Mouse (Mus musculus) embryonic facial prominence, embryonic 15.5 days (tissue): ENCODE results near the gene Ppfibp1. TPM values are rescaled to one million over a fixed set of nuclear protein-coding genes. Genes with fewer than 3 reads are reported as not detected.

Source experiments
- ATAC-seq: fragments of 200-750 bp; cut with Nextera tagmentation; 2 replicates; pipeline ENCODE4 v1.8.0; 2017; ENCODE audit warnings: low read depth, moderate TSS enrichment; ENCODE audit not compliant: insufficient number of reproducible peaks, low FRiP score, low TSS enrichment
- H3K27ac ChIP-seq: fragments of 300-500 bp; sonication (generic); replicated peaks from 2 replicates; pipeline ENCODE4 v1.5.1; 2015; ENCODE audit warnings: mild to moderate bottlenecking, inconsistent platforms
- H3K27me3 ChIP-seq: fragments of 300-500 bp; sonication (generic); 2 replicates; pipeline ENCODE4 v1.6.1; 2015; ENCODE audit warnings: inconsistent platforms
- H3K36me3 ChIP-seq: fragments of 300-500 bp; sonication (generic); 2 replicates; pipeline ENCODE4 v1.6.1; 2015; ENCODE audit warnings: mild to moderate bottlenecking, inconsistent platforms
- H3K4me1 ChIP-seq: fragments of 300-500 bp; sonication (generic); 2 replicates; pipeline ENCODE4 v1.6.1; 2015; ENCODE audit warnings: inconsistent platforms
- H3K4me2 ChIP-seq: fragments of 300-500 bp; sonication (generic); replicated peaks from 2 replicates; pipeline ENCODE4 v1.6.1; 2015; ENCODE audit warnings: mild to moderate bottlenecking, inconsistent platforms
- H3K4me3 ChIP-seq: fragments of 300-500 bp; sonication (generic); replicated peaks from 2 replicates; pipeline ENCODE4 v1.5.1; 2015; ENCODE audit warnings: mild to moderate bottlenecking, inconsistent platforms
- H3K9ac ChIP-seq: fragments of 300-500 bp; sonication (generic); 2 replicates; pipeline ENCODE4 v1.6.1; 2015; ENCODE audit warnings: inconsistent platforms
- H3K9me3 ChIP-seq: fragments of 300-500 bp; sonication (generic); replicated peaks from 2 replicates; pipeline ENCODE4 v1.6.1; 2016; ENCODE audit warnings: inconsistent platforms
- WGBS: fragments of 180-500 bp; shearing (Covaris S2); methylation state at CpG from one replicate; pipeline ENCODE4 v1.1.7; 2015; 5-methylcytosine and 5-hydroxymethylcytosine counted together
- polyA plus RNA-seq: library from polyadenylated mRNA; unstranded; fragments of >200 nt; fragmentation: Nextera tagmentation; extraction: Ambion mirVana; gene quantifications from 2 replicates; pipeline ENCODE4 v1.2.1, GENCODE M21; 2015

Ppfibp1 gene
- 54.2 and 54.6 TPM in 2 replicates for polyA plus RNA-seq

GRCm38 (mm10) chr6:146887958-146888659 is at the start of gene Ppfibp1:
Gene Ppfibp1, plus strand, starts transcription at chr6:146888487.
- ATAC-seq: peak; percentile 92
- peak within 1 kb of the TSS; percentile 86 for H3K9ac ChIP-seq
- H3K9me3 ChIP-seq: no peaks in the 10 kb centered on the region
- WGBS: under 1% methylated on average over 79 of the region's 80 CpGs
- no peaks in the 10 kb centered on the region for H3K27me3 ChIP-seq
- peak within 1 kb of the TSS; percentile 80 for H3K27ac ChIP-seq
- H3K36me3 ChIP-seq: no peaks in the 10 kb centered on the region
- H3K4me2 ChIP-seq: peak within 1 kb of the TSS; percentile 84
- peaks cover 42% of the 10 kb centered on the region for H3K4me1 ChIP-seq
- peak within 1 kb of the TSS; percentile 93 for H3K4me3 ChIP-seq

DNA sequence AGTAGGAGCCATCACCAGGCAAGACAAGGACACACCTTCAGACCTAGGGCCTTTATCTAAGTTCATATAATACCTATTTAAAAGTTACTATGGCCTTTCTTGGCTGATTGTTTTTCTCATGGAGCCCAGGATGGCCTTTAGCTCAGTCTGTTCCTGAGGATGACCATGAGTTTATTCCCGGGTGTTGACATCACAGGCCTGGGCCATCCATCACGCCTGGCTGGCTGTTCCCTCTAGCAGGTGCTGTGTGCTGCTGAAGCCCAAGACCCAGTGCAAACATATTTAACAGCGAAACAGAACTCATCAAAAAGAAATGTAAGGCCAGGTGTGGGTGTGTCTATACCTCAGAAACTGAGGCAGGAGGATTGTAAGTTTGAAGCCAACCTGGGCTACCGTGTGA is 49.4 kb upstream of the Ppfibp1 start:
- Histone ChIP-seq H3K36me3 (no peaks in the 10 kb centered on the region), H3K27me3 (no peaks in the 10 kb centered on the region), H3K4me1 (0 out of 2 replicates have a peak, but pooled peaks cover 4% of the 10 kb centered on the region), H3K4me3 (no peak overlapping the region), H3K9me3 (no peaks in the 10 kb centered on the region), H3K4me2 (no peak overlapping the region), H3K9ac (no peak overlapping the region), H3K27ac (no peak overlapping the region)
- 91% methylated on average over 4 of the region's 4 CpGs for WGBS
- no peak for ATAC-seq

- Histone ChIP-seq H3K9me3 (no peaks in the 10 kb centered on the region), H3K27me3 (no peaks in the 10 kb centered on the region), H3K9ac (no peak overlapping the region), H3K4me3 (no peak overlapping the region), H3K27ac (no peak overlapping the region), H3K4me1 (peaks cover 8% of the 10 kb centered on the region; the same call in 1 of the 2 replicates), H3K4me2 (no peak overlapping the region), H3K36me3 (no peaks in the 10 kb centered on the region)
- WGBS: 89% methylated on average over 6 of the region's 6 CpGs
- ATAC-seq: no peak
These were observed 43.4 kb upstream of the Ppfibp1 start for GRCm38 (mm10) chr6:146844867-146845266.

GRCm38 (mm10) chr6:146845347-146845746 is 42.9 kb upstream of the Ppfibp1 start:
- WGBS: 79% methylated on average over 5 of the region's 5 CpGs
- no peaks in the 10 kb centered on the region for H3K9me3 ChIP-seq
- H3K27me3 ChIP-seq: no peaks in the 10 kb centered on the region

GRCm38 (mm10) chr6:146845961-146846750 is 42.1 kb upstream of the Ppfibp1 start:
- 74% methylated on average over 15 of the region's 15 CpGs for WGBS
- ATAC-seq: no peak
- Histone ChIP-seq H3K4me1 (peaks cover 8% of the 10 kb centered on the region; the same call in 1 of the 2 replicates), H3K4me3 (no peak overlapping the region), H3K36me3 (no peaks in the 10 kb centered on the region), H3K9me3 (no peaks in the 10 kb centered on the region), H3K27me3 (no peaks in the 10 kb centered on the region), H3K4me2 (no peak overlapping the region), H3K27ac (no peak overlapping the region), H3K9ac (no peak overlapping the region)

More at GRCm38 (mm10) chr6:146845347-146845746, 42.9 kb upstream of the Ppfibp1 start:
- H3K4me3 ChIP-seq: no peak overlapping the region
- H3K9ac ChIP-seq: no peak overlapping the region
- H3K4me1 ChIP-seq: peaks cover 8% of the 10 kb centered on the region; the same call in 1 of the 2 replicates
- no peak overlapping the region for H3K4me2 ChIP-seq
- no peak for ATAC-seq
- H3K27ac ChIP-seq: no peak overlapping the region
- no peaks in the 10 kb centered on the region for H3K36me3 ChIP-seq

DNA sequence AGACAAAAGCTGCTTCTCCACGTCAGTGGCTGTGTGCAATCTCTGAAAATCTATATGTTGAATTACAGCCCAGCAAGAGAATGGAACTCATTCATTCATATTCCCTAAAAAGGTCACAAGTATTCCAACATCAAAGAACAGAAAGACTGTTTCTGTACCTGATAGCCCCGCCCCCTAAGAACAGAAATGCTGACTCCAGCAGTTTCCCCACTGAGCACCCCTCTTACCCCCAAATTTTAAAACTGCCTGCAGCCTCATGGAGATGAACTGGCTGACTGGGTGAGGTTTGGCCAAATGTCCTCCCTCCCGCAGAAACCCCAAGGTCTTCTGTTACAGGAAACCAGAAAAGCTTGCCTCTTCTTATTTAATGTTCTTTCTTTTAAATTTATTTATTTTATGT is 40.9 kb upstream of the Ppfibp1 start:
- no peak overlapping the region for H3K4me3 ChIP-seq
- ATAC-seq: no peak
- no peak overlapping the region for H3K4me2 ChIP-seq
- no peaks in the 10 kb centered on the region for H3K9me3 ChIP-seq
- no peak overlapping the region for H3K27ac ChIP-seq
- peaks cover 8% of the 10 kb centered on the region; the same call in 1 of the 2 replicates for H3K4me1 ChIP-seq
- no peaks in the 10 kb centered on the region for H3K27me3 ChIP-seq
- 62% methylated on average over 3 of the region's 3 CpGs for WGBS
- H3K36me3 ChIP-seq: no peaks in the 10 kb centered on the region
- H3K9ac ChIP-seq: no peak overlapping the region

- H3K27me3 ChIP-seq: no peaks in the 10 kb centered on the region
- peaks cover 8% of the 10 kb centered on the region; the same call in 1 of the 2 replicates for H3K4me1 ChIP-seq
- H3K36me3 ChIP-seq: no peaks in the 10 kb centered on the region
- no peaks in the 10 kb centered on the region for H3K9me3 ChIP-seq
- H3K9ac ChIP-seq: no peak overlapping the region
- 85% methylated on average over 3 of the region's 3 CpGs for WGBS
- no peak overlapping the region for H3K4me2 ChIP-seq
- H3K27ac ChIP-seq: no peak overlapping the region
- H3K4me3 ChIP-seq: no peak overlapping the region
- ATAC-seq: no peak
These were observed 40.0 kb upstream of the Ppfibp1 start for GRCm38 (mm10) chr6:146848281-146848680.

GRCm38 (mm10) chr6:146850050-146850449 is 38.2 kb upstream of the Ppfibp1 start, which contains the start of gene Smco2:
Gene Smco2, plus strand, starts transcription at chr6:146850104.
- Histone ChIP-seq H3K4me1 (peaks cover 12% of the 10 kb centered on the region; the same call in 1 of the 2 replicates), H3K36me3 (no peaks in the 10 kb centered on the region), H3K4me3 (no peak within 1 kb of the TSS), H3K27me3 (no peaks in the 10 kb centered on the region), H3K4me2 (no peak within 1 kb of the TSS), H3K9me3 (no peaks in the 10 kb centered on the region), H3K9ac (no peak within 1 kb of the TSS), H3K27ac (no peak within 1 kb of the TSS)
- no peak for ATAC-seq
- WGBS: 74% methylated on average over 4 of the region's 4 CpGs

DNA sequence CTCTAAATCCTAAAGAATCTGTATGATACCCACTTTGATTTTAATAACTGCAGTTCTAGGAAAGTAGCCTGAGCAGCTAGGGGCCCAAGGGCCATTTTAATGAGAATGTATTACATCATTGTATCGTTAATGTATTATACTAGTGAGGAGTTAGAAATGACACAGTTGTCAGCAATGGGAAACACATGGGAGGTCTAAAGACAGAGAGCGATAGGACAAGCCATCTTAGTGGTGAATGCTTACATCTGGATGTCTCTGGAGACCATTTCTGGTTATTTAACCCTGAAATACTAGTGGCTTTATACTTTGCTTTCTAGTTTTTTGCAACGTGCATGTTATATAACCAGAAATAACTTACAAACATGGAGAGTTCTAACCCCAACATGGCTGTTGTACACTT is 36.4 kb upstream of the Ppfibp1 start:
- 0 out of 2 replicates have a peak, but pooled peaks cover 5% of the 10 kb centered on the region for H3K4me1 ChIP-seq
- no peak overlapping the region for H3K9ac ChIP-seq
- no peaks in the 10 kb centered on the region for H3K27me3 ChIP-seq
- H3K36me3 ChIP-seq: no peaks in the 10 kb centered on the region
- no peak overlapping the region for H3K4me2 ChIP-seq
- ATAC-seq: no peak
- H3K9me3 ChIP-seq: no peaks in the 10 kb centered on the region
- WGBS: 53% methylated on average over 3 of the region's 3 CpGs
- H3K27ac ChIP-seq: no peak overlapping the region
- H3K4me3 ChIP-seq: no peak overlapping the region

GRCm38 (mm10) chr6:146852739-146853138 is 35.5 kb upstream of the Ppfibp1 start:
- H3K36me3 ChIP-seq: no peaks in the 10 kb centered on the region
- H3K4me3 ChIP-seq: no peak overlapping the region
- 0 out of 2 replicates have a peak, but pooled peaks cover 3% of the 10 kb centered on the region for H3K4me1 ChIP-seq
- H3K27me3 ChIP-seq: no peaks in the 10 kb centered on the region
- WGBS: 54% methylated on average over 4 of the region's 4 CpGs
- no peak overlapping the region for H3K9ac ChIP-seq
- ATAC-seq: no peak
- no peak overlapping the region for H3K4me2 ChIP-seq
- H3K27ac ChIP-seq: no peak overlapping the region
- H3K9me3 ChIP-seq: no peaks in the 10 kb centered on the region

DNA sequence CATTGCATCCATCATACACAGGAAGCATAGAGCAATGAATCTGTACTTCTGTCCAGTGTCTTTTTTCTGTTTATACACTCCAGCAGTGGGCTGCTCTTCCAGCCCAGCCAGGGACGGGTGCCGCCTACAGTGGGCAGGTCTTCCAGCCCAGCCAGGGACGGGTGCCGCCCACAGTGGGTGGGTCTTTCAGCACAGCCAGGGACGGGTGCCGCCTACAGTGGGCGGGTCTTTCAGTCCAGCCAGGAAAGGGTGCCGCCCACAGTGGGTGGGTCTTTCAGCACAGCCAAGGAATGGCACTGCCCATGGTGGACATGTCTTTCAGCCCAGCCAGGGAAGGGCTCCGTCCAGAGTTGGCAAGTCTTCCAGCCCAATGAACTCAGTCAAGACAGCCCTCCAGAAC is 33.1 kb upstream of the Ppfibp1 start:
- no peak overlapping the region for H3K4me3 ChIP-seq
- no peaks in the 10 kb centered on the region for H3K36me3 ChIP-seq
- 0 out of 2 replicates have a peak, but pooled peaks cover 3% of the 10 kb centered on the region for H3K4me1 ChIP-seq
- 0 out of 2 replicates have a peak, but pooled peaks have one; percentile 47 for ATAC-seq
- no peaks in the 10 kb centered on the region for H3K27me3 ChIP-seq
- H3K9me3 ChIP-seq: no peaks in the 10 kb centered on the region
- no peak overlapping the region for H3K27ac ChIP-seq
- H3K4me2 ChIP-seq: no peak overlapping the region
- WGBS: 92% methylated on average over 9 of the region's 9 CpGs
- no peak overlapping the region for H3K9ac ChIP-seq
